Mouse (Mus musculus): Measurements from ENCODE around the gene Irf3.

The Irf3 gene

GRCm38 (mm10) chr7:44997231-44997939 lies at the start of gene Irf3:
Irf3 (plus strand) TSS chr7:44997648.
- DNase-seq (ENCODE audit: low read depth, low spot score): peak; percentile 97

GRCm38 (mm10) chr7:44949922-44950321 lies 47.5 kb upstream of the Irf3 start:
- no peak for DNase-seq (ENCODE audit: low read depth, low spot score)

GRCm38 (mm10) chr7:44951960-44952359 lies 45.5 kb upstream of the Irf3 start:
- DNase-seq (ENCODE audit: low read depth, low spot score): peak; percentile 97

GRCm38 (mm10) chr7:44952611-44953306 lies 44.7 kb upstream of the Irf3 start:
- DNase-seq (ENCODE audit: low read depth, low spot score): peak; percentile 99

- no peak for DNase-seq (ENCODE audit: low read depth, low spot score)
Observed at GRCm38 (mm10) chr7:44953561-44953960, 43.9 kb upstream of the Irf3 start.

GRCm38 (mm10) chr7:44954091-44954885 lies 43.2 kb upstream of the Irf3 start:
- DNase-seq (ENCODE audit: low read depth, low spot score): no peak

GRCm38 (mm10) chr7:44955628-44956027 lies 41.8 kb upstream of the Irf3 start:
- peak; percentile 56 for DNase-seq (ENCODE audit: low read depth, low spot score)

- no peak for DNase-seq (ENCODE audit: low read depth, low spot score)
Observed at GRCm38 (mm10) chr7:44956266-44956665, 41.2 kb upstream of the Irf3 start.

- no peak for DNase-seq (ENCODE audit: low read depth, low spot score)
Observed at GRCm38 (mm10) chr7:44957183-44957835, 40.1 kb upstream of the Irf3 start.

GRCm38 (mm10) chr7:44958208-44958607 lies 39.2 kb upstream of the Irf3 start:
- peak; percentile 66 for DNase-seq (ENCODE audit: low read depth, low spot score)

- no peak for DNase-seq (ENCODE audit: low read depth, low spot score)
Observed at GRCm38 (mm10) chr7:44959281-44959680, 38.2 kb upstream of the Irf3 start.

- DNase-seq (ENCODE audit: low read depth, low spot score): no peak
Observed at GRCm38 (mm10) chr7:44959874-44960511, 37.5 kb upstream of the Irf3 start.

GRCm38 (mm10) chr7:44960512-44960910 lies 36.9 kb upstream of the Irf3 start:
- no peak for DNase-seq (ENCODE audit: low read depth, low spot score)

- DNase-seq (ENCODE audit: low read depth, low spot score): peak; percentile 53
Observed at GRCm38 (mm10) chr7:44962337-44962736, 35.1 kb upstream of the Irf3 start.

- DNase-seq (ENCODE audit: low read depth, low spot score): no peak
Observed at GRCm38 (mm10) chr7:44962831-44963230, 34.6 kb upstream of the Irf3 start.

GRCm38 (mm10) chr7:44964990-44965389 lies 32.5 kb upstream of the Irf3 start:
- no peak for DNase-seq (ENCODE audit: low read depth, low spot score)

- DNase-seq (ENCODE audit: low read depth, low spot score): peak; percentile 47
Observed at GRCm38 (mm10) chr7:44965975-44966374, 31.5 kb upstream of the Irf3 start.

- peak; percentile 43 for DNase-seq (ENCODE audit: low read depth, low spot score)
Observed at GRCm38 (mm10) chr7:44966638-44967037, 30.8 kb upstream of the Irf3 start.

- DNase-seq (ENCODE audit: low read depth, low spot score): peak; percentile 98
Observed at GRCm38 (mm10) chr7:44970231-44970691, 27.2 kb upstream of the Irf3 start.

- DNase-seq (ENCODE audit: low read depth, low spot score): no peak
Observed at GRCm38 (mm10) chr7:44971142-44971541, 26.3 kb upstream of the Irf3 start.
